Mouse (Mus musculus): ENCODE measurements around the gene Itgb5. TPM values are rescaled to one million over a fixed set of nuclear protein-coding genes. Genes with fewer than 3 reads are reported as not detected.

The Itgb5 gene
- total RNA-seq, 1 experiment from 2014 or later: 212 TPM

DNA sequence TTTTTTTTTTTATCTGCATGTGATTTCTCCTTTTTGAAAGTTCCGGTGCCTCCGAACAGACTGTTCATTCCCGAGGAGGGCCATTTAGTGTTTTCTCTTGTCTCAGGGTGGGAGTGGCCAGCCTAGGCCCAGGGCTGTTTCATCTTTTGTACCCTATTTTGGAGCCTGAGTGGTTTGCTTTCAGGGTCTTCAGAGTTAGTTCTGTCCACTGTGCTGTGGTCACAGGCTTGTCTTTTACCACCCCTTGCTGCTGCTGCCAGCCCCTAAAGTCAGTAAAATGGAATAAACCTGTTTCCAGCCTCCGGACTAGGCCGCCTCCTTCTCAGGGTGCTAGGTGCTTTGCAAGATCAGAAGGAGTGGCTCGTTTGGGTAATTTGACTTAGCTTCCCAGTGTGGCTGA lies 2.6 kb downstream of the Itgb5 start:
- no peak for DNase-seq

DNA sequence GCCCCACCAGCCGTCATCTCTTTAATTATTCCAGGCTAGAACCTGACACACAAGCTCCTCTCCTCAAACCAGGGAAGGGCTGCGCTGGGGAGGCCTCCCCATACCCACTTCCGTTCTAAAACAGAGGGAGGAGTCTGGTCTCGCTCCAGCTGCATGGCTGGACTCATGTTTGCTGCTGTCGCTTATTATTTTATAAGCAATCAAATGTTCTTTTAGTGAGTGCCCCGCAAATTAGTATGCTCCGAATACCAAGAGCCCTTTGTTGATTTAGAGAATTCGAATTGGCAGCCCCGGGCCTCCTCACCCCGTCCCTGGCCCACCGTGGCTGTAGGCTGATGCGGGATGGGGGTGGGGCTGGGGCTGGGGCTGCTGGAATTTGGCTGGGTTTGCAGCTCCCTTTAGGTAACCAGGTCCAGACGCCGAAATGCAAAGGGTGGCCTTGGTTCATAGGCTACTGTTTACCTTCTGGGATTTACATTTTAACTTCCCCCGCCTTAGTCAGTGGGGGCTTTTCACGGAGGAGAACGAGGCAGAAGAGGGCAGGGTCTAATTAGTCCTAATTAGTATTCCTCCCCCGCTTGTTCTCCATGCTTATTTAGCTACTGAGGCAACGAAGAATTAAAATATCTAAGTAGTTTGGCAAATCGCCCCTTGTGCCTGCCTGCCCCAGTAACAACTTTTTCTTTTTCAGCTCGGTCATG lies 3.4 kb downstream of the Itgb5 start:
- peak; percentile 35 for DNase-seq

DNA sequence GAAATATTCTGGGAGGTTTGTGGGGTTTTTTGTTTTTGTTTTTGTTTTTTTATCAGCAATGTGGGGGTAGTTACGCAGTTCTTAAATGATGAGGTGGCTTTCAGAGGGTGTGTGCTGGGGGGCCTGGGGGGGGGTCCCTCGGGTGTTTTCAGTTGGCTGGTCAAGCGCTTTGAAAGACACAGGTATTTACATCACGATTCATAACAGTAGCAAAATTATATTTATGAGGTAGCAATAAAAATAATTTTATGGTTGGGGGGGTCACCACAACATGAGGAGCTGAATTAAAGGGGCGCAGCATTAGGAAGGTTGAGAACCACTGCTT lies 3.9 kb downstream of the Itgb5 start:
- DNase-seq: no peak

DNA sequence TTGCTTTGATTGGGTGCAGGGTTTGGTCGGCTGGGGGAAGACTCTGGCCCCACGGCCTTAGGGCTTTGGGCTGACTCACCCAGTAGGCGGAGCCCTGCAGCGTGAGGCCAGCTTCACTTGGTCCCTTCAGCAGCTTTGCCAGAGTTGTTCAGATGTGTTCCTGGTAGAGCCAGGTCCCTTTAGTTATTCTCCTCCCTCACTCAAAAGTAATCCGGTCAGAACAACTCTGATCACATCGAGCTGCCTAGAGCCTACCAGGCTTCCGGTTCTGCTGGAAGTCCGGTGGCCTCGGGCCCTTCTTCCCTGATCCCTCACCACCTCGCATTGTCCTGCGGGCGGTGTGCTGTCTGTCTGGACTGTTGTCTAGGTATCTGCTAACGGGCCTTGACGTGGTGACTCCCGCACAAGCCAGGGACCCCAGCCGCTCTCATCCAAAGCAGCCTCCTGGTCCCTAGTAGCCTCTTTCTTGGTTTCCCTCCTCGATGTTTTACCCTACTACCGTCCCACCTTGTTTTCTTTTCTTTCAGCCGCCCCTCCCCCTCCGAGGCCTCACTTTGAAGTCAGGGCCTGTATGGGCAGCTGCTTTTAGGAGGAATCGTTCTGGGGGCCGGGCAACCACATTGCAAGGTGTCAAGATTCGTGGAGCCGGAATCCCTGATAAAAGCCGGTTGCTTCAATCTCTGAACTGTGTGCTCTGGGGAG lies 4.5 kb downstream of the Itgb5 start:
- DNase-seq: peak; percentile 72

DNA sequence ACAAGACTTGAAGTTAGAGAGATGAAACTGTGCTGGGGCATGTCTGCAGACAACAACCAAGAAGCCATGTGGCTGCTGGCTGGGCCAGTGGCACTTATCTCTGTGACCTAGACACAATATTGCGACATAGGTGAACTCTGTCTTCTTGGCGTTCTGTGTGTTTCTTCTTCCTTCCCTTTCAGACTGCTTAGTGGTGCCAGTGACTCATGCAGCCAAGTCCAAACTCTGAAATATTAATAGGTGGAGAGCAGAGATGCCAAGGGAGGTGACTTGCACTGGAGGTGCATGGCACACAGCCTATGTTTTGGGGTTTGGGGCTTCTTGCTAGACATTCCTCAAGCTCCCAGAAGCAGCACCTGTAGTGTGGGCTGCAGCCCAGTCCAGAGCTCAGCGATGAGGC lies 7.2 kb downstream of the Itgb5 start:
- no peak for DNase-seq

DNA sequence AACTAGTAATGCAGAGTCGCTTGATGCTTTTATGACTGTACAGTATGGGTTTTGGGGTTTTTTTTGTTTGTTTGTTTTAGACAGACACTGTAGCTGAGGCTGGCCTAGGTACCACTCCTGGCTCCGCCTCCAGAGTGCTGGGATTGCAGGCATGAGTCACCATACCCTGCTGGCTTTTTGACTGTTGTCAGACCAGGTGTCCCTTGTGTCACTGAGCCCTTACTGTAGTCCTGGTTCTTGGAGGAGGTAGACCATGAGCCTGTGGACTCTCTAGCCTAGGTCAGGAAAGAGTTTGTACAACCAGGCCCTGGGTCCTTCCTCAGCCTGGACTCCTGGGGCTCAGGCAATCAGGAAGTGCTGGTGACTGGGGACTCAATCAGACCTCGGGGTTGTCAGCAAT lies 7.7 kb downstream of the Itgb5 start:
- DNase-seq: peak; percentile 39

DNA sequence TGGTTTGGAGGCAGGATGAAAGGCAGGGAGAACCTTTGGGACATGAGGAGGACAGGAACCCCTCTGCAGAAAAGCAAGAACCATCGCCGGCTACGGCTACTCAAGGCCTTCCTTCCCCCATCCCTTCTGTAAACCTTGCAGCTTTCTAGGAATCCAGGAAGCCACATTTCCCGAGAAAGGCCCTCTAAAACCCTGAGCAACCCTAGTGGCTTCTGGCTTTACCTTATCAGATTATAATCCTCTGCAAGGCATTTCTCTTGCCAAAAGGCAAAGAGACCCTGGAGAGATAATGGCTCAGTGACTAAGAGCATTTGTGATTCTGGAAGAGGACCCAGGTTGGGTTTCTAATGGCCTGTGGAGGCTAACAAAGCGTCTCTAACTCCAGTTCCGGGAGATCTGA lies 11.2 kb downstream of the Itgb5 start:
- no peak for DNase-seq

DNA sequence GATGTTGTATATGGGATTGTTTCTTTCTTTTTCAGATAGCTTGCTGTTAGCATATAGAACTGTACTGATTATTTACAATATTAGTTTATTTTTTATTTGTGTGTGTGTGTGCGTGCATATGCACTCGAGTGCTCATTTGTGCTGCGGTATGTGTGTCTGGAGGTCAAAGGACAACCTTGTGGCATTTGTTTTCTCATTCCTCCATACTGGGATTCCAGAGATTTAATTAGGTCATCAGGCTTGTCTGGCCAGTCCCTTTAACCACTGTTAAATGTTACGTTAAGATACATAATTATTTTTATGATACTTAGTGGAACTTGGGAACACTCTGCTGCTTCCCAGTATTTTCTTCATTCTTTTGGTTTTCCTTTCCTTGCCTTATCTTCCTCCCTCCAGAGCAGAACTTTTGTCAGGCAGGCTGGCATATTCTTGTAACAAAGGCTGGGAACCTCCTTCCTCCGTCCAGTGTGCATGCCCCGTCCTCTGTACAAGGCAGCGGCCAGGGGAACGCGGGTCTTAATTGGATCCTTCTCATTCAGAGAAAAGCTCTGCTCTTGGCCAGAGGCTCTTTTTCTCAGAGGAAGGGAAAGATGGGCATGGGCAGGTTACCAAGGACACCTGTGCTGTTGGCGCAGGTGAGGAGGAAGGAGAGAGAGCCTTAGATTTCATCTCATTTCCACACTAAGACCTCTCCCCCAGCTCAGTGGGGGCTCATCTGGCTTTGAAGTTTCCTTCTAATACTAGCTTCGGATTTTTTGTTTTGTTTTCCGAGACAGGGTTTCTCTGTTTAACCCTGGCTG lies 12.8 kb downstream of the Itgb5 start:
- no peak for DNase-seq

DNA sequence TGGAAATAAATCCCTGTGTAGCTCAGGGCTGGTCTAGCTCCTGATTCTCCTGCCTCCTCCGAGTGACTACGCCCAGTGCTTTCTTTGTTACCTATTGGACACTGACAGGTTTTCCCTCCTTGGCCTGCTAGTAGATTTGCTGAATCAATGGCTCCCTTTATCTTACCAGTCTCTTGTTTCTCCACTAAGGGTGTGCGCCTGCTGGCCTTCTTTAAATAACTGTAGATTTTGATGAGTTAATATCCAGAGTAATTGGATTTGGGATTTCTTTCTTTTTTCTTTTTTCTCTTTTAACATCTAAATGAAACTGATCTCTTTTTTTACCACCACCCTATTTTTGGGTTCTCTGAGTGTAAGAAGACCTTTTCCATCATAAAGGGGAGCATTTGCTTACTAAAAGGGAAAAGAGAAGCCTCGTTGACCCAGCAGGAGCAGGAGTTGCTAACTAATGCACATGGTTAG lies 14.7 kb downstream of the Itgb5 start:
- DNase-seq: no peak

DNA sequence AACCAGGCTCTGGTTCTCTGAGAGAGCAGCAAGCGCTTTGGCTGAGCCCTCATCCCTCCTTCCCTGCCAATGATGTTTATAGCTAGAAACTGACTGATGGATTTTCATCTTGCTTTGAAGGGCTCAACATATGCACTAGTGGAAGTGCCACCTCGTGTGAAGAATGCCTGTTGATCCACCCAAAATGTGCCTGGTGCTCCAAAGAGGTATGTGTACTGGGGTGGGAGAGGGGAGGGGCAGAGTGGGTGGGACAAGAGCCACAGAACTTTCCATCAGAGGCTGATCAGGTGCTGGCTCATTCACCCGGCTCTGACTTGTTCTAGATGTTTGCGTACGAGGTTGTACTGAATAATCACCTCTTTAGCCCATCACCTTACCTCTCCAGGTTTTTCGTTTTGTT lies 15.4 kb downstream of the Itgb5 start:
- no peak for DNase-seq

DNA sequence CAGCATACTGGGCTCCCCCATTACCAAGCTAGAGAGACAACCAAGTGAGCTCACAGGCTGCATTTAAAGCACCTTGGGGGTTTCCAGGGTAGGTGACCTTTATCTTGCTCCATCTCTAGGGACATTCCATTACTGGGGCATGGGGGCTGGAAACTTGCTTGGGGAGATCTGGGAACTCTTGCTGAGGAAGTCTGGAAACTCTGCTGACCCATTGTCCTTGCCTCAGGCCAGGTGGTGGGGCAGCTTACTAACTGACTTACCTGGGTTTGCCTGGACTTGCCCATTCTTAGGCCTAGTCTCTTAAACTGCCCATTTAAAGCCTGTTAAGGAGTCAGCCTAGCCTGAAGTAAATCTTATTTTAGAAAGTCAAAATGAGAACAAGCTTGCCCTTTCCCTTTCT lies 23.8 kb downstream of the Itgb5 start:
- DNase-seq: no peak

DNA sequence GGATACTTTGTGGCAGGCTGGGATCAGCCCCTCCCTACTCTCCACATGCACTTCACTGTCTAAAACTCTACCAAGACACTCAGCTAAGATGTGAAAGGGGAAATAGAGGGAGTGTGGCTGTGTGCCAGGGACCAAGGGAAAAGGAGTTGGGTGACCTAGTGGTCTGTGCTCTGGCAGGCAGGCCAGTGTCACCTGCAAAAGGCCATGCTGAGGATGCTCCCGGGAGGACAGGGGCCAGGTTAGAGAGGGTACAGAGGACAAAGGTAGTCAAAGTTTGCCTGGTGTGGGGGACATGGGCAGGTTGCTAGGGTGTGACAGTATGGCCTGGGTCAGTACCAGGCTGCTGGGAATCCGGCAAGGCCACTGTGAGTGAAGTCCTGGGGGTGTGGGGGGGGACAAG lies 29.3 kb downstream of the Itgb5 start:
- DNase-seq: no peak

DNA sequence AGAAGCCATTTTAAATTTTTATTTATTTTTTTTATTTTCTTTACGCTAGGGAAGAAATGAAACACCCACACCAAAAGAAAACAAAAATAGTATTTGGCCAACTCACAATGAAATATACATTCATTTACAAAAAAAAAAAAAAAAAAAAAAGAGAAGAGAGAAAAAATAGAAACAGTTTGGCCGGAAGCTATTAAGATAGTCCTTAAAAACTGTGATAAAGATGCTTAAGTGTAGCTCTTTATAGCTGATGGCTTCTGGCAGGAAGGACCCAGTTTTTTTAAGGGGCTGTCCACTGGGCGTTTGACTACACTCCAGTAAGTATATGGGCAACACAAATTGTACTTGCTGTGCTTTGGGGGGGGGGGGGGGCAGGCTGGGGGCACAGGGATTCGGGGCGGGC lies 29.9 kb downstream of the Itgb5 start:
- no peak for DNase-seq

DNA sequence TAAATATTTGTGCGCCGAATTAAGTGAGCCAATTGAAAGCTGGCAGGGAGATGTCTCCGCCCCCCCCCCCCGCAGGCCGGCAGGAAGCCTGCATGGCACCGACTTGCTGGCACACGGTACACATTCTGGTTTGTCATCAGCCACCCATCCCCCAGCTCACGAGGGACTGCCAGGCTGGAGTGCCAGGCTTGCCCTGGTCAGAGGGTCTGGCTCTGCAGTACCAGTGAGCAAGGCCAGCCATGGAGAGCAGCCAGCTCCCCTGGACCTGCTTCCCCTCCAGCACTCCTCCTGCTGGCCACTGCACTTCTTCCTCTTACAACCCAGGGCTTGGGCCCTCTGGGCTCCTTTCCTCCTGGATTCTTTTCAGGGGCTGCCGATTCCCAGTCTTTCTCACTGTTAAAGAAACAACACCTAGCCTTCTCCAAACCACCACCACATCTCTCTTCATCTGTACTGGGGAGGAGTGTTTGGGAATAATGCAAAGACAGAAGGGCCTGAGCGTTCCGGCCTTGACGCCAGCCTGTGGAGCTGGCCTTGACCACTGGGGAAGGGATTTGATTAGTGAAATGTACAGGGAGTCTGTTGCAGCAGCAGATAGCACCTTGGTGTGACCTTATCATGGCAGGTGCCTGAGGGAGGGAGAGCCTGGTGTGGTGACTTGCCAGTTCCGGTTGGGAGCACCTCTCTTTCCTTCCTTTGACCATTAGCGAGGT lies 30.7 kb downstream of the Itgb5 start:
- DNase-seq: peak; percentile 92

DNA sequence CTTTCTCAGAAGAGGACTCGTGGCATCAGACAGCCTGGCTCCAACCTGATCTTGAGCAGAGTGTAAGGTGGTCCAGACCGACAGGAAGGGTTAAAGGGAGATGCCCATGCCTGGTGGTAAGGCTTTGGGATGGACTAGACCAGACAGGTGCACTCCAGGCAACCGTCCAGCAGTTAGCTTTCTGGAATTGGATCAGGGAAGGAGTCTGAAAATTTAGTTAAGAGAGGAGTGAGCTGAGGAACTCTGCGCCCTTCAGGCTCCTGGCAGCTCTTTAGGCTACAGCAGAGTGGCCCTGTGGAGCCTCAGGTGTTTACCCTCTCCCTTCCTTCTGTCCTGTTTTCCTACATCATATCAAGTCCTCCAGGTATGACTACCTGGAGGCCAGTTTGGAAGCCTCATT lies 32.9 kb downstream of the Itgb5 start:
- DNase-seq: no peak

DNA sequence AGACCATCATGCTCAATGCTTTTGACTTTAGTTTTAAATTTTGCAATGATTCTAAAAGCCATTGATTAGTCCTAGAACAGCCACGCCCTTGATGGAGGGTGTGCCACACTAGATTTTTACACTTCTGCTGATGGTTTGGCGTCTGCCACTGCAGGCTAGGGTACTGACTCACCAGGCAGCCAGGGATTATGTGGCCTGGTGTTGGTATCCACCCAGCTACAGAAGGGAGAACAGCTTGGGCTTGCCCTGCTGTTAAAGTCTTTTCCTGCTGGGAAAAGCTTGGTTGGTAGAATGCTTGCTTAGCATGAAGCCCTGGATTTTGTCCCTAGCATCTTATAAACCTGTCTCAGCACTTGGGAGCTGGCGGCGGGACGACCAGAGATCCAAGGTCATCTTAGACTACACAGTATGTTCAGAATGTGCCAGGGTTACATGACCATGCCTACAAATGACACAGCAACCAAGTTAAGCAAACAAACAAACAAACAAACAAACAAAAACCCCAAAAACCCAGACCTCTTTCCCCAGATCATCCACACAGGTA lies 33.8 kb downstream of the Itgb5 start:
- DNase-seq: no peak

DNA sequence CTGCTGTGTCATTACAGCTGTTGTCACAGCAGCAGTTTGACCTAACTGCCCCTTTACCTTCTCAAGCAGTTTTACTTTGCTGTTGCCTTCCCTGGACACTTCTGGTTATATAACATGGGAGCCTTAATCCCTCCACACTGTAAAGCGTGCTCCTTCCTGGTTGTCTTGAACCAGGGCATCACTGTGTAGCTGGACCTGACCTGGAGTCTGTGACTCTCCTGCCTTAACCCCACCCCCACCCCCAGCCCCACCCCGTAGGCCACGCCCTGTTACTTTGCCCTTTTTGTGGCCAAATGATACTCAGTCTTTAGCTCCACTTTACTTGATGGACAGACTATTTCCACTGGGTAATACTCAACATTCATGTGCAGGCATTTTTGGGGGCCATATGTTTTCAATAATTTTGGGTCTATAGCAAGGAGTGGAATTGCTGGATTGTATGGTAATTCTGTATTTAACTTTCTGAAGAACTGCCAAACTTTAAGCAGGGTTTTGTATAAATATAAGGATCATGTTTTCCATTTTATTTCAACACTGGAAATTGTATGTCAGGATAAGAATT lies 40.8 kb downstream of the Itgb5 start:
- DNase-seq: no peak

DNA sequence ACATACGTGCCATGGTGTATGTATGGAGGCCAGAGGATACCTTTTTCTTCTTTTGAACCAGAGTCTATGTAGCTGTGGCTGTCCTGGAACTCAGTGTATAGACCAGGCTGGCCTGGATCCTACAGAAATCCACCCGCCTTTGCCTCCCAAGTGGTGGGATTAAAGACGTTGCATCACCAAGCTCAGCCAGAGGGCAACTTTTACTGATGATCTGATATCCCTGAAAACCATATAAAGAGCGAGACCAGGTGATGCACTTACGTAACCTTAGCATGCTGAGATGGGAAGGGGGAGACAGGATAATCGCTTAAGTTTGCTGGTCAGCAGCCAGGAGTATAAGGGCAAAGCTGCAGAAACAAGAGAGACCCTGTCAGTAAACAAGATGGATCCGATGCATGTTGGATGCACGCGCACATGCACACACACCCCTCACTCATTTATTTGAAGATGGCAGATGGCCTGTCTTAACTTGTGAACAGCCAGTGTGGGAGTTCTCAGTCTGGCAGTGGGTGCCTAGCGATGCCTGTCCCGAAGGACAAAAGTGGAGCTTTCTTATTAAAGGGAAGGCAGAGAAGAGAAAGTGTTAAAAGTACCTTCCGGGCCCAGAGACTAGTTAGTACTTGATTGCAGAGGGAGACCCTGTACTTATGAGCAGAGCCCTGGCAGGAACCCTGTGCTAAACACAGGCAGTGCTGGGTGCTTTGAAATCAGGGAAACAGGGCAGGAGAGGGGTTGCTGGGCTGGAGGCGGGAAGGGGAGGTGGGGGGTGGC lies 41.7 kb downstream of the Itgb5 start:
- no peak for DNase-seq

DNA sequence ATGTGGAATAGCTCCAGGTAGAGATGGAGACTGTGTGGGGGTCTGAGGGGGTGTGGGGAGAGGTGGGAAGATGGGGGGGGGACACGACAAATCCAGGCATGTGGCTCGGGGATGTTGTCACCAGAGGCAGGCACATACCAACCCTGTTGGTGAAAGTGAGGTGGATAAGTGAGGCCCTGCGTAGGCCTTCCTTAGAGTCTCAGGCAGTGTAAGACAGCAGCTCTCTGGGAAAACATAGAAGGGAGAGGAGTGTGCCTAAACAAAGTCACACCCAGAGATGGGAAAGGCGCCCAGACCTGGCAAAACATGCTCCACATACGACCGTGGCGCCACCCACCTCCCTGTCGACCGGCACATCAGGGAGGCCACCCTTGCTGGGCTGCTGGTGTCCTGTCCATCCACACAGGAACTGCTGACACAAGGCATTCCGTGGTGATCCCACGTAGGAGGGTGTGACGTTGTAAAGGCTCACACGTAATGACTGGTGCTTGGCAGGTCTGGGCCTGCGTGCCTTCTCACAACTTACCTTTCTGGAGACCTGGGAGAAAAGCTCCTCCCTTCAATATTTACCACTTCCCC lies 42.5 kb downstream of the Itgb5 start:
- no peak for DNase-seq

DNA sequence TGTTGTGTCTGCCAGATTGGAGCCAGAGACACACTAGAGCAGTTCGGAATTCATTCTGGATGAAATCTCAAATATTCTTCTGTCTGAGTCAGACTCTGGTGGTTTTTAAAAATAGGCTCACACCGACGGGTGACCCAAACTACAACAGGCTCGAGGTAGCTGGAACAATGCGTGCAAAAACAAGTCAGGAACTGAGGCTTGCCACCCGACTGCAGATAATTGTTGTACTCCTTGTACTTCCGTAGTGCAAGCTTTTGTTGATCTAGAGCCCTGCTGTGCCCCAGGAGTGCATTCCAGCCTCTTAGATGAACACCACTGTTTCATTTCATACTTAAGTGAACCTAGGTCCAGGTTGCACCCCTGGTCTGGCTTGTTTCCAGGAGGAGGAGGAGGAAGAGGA lies 43.8 kb downstream of the Itgb5 start:
- DNase-seq: no peak
